Mouse (Mus musculus): Measurements from ENCODE around the gene Sgk2.
A peak's percentile ranks its signal among the peaks of the same experiment; 100 is the strongest.

The Sgk2 gene

DNA sequence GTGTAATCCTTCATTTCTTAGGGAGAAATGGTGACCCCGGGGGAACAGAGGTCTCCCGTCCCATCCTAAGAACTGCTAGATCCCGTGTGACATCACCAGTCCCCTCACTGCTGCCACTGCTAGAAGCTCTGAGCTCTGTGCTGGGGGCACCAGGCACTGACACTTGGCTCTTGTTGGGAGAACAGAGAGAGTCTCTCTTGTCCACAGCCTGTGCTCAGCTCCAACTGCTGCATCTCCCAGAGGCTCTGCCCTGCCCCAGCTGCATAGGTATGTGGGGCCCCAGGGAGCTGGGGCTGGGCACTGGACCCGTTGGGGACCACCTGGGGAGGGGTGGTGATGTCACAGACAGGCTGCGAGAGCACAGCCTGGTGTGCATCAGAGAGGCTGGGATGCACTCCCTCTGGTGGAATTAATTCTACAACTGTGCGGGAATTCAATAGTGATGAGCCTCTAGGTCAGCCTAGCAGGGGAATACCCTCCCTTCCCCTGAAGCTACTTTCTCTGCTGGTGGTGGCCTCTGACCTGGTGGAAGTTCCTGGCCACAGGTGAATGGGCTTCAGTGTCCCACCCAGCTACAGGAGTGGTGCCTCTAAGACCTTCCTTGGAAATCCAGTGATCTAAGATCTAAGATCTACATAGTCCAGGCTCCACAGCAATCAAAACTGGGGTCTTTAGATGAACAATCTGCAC, 4.4 kb downstream of the Sgk2 start:
- DNase-seq (ENCODE audit: low read depth, low spot score): no peak

GRCm38 (mm10) chr2:162992084-162992437, 4.9 kb downstream of the Sgk2 start:
- no peak for DNase-seq (ENCODE audit: low read depth, low spot score)

DNA sequence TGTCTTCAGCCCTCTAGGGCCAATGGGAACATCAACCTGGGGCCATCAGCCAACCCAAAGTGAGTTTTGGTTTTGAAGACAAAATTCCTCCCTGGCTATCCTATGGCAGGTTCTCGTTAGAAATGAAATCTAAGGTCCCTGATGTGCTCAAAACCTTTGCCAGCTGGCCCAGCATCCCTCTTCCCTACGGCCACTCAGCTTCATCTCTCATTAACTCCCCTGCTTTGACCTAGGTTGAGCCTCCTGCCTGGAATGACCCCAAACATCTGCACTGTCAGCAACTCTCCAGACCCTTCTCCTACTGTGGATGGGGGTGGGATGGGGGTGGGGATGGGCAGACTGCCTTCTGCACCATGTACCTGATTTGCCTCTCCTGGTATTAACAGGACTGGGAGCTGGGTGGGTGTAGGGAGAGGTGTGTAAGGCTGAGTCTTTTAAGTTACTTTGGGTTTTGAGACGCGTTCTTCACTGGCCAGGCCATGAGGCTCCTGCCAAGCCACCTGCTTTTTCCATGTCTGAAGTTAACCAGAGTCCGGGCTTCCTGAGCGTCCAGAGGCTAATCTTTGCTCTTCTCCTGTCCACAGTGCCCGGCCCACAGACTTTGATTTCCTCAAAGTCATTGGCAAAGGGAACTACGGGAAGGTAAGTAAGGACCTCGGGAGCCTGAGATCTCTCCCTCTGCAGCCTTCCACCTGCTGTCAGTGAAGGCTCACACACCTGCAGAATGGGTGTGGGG, 6.9 kb downstream of the Sgk2 start:
- no peak for DNase-seq (ENCODE audit: low read depth, low spot score)

GRCm38 (mm10) chr2:162998528-162999230, 11.5 kb downstream of the Sgk2 start:
- DNase-seq (ENCODE audit: low read depth, low spot score): peak; percentile 76

DNA sequence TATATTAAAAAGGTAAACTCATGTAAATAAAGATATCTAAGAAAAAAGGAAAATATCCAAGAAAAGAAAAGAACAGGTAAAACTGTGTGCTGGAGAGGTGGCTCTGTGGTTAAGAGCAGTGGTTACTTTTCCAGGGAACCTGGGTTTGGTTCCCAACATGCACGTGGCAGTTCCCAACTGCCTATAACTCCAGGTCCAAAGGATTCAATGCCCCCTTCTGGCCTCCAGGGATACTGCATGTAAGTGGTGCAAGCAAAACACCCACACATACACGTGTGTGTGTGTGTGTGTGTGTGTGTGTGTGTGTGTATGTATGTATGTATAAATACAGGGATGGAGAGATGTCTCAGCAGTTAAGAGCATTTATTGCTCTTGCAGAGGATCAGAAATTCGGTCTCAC, 12.6 kb downstream of the Sgk2 start:
- DNase-seq (ENCODE audit: low read depth, low spot score): peak; percentile 58

DNA sequence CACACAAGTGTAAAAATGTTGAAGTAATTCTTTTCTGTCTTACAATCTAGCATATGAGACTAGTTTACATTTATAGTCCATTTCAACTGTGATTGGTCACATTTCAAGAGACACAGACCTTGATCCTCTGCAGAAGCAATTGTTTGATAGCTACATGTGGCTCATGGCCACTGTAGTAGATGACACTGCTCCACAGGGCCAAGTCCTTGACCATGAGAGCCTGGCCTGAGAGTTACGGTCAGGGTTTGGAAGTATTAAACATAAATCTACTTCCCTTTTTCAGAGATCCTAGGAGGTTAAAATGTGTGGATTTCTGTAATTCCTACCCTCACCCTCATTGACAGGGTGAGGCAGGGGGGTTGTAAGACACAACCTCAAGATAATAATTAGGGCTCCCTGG, 13.9 kb downstream of the Sgk2 start:
- DNase-seq (ENCODE audit: low read depth, low spot score): no peak

DNA sequence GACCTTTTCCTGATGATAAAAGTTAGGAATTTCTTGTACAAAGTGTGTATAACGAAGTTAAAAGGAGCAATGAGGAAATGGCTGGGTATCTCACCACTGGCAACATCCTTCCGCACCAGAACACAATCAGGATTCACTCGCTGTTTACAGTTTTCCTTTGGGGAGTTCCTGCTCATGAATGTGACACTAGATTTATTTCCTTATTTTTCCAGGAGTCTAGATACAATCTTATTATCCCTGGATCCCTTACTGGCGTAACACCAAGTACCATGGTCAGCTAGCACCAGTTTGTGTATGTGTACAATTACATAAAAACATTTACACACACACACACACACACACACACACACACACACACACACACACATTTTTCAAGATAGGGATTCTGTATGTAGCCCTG, 20.2 kb downstream of the Sgk2 start:
- DNase-seq (ENCODE audit: low read depth, low spot score): no peak

GRCm38 (mm10) chr2:163016916-163017743, 30.0 kb downstream of the Sgk2 start, which contains the start of gene Ift52:
TSS of gene Ift52 (plus strand) at chr2:163017354.
- peak; percentile 94 for DNase-seq (ENCODE audit: low read depth, low spot score)

GRCm38 (mm10) chr2:163031289-163031688, 44.2 kb downstream of the Sgk2 start:
- no peak for DNase-seq (ENCODE audit: low read depth, low spot score)

- no peak for DNase-seq (ENCODE audit: low read depth, low spot score)
Observed at GRCm38 (mm10) chr2:163031757-163032156, 44.6 kb downstream of the Sgk2 start.

DNA sequence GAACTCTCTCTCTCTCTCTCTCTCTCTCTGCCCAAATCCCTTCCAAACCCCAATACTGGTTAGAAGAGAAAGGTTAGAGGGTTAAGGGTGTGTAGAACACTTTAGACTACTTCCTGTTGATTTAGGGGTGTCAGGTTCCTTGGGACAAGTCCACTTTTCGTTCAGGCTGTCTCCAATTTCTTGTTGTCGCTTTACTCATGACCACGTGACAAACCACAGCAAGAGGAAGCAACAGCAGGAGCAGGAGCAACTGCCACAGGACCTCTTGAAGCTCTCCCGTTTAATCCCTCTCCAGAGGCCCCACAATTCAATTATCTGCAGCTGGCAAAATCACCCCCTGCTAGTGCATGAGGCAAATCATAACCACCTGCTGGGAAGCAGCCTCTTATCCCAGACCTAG, 45.5 kb downstream of the Sgk2 start:
- DNase-seq (ENCODE audit: low read depth, low spot score): no peak

GRCm38 (mm10) chr2:163039940-163040339, 52.8 kb downstream of the Sgk2 start:
- DNase-seq (ENCODE audit: low read depth, low spot score): no peak

GRCm38 (mm10) chr2:163048125-163048524, 61.0 kb downstream of the Sgk2 start:
- peak; percentile 80 for DNase-seq (ENCODE audit: low read depth, low spot score)

GRCm38 (mm10) chr2:163049116-163049515, 62.0 kb downstream of the Sgk2 start:
- no peak for DNase-seq (ENCODE audit: low read depth, low spot score)

GRCm38 (mm10) chr2:163051691-163052090, 64.6 kb downstream of the Sgk2 start:
- no peak for DNase-seq (ENCODE audit: low read depth, low spot score)

DNA sequence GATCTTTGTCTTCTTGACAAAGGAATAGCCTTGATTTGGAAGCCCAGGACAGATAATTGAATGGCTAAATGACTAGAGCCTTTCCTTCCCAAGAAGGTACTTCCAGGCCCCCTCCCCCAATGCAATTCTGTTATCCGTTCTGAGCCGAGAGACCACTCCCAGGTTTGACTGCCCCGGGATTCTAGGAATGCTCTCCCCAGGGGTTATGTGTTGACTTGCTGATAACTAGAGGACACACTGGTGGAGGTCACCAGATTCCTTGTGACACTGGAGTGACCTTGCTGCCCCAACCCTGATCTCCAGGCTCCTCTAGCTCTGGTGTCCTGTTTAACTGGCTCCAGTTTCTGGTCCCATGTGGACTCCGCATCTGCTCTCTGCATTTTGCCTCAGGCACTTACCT, 65.0 kb downstream of the Sgk2 start:
- DNase-seq (ENCODE audit: low read depth, low spot score): no peak

DNA sequence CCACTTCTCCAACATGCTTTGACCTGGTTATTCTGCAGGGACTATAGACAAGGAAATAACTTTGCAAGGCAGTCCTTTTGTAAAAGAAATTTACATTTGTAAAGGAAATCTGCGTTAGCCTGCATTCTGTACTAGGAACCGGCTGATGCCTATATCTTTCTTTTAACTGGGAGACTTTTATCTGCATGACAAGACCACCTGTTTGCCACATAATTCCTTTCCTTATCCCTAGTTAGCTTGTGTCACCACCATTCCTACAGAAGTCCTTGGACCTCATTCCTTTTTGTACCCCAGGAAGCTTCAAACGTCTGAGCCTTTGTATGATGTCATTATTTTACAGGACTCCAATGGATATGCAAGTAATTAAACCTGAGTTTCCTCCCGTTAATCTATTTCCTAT, 65.7 kb downstream of the Sgk2 start:
- no peak for DNase-seq (ENCODE audit: low read depth, low spot score)

- DNase-seq (ENCODE audit: low read depth, low spot score): peak; percentile 95
Observed at GRCm38 (mm10) chr2:163054335-163054840, 67.3 kb downstream of the Sgk2 start, which contains the start of gene Mybl2. TSS of gene Mybl2 (plus strand) at chr2:163054687.

DNA sequence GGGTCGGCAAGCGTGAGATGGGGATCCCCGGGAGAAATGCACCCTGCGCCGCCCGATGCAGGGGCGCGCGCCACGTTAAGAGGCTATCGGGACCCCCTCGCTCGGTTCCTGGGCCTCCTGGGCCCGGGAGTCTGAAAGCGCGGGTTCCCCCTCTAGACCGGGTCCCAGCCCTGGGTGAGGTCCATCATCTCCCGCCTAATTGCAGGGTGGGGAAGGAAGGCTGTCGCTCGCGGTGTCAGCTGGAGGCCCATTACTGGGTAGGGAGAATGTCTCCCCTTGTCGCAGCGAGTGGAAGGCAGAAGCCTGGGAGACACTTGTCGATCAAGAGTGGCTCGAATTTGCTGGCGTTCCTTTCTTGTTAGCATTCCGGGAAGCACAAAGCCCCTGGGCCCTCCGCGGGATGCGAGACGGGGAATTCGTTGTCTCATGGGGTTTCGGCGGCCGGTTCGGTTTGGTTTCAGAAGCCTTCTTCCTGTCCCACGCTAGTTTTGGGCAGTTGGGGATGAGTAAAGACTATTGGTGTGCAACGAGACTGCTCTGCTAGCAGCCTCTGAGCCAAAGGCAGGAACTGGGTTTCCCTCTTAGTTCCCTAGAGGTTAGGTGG, 67.9 kb downstream of the Sgk2 start:
- DNase-seq (ENCODE audit: low read depth, low spot score): peak; percentile 19

GRCm38 (mm10) chr2:163055715-163056114, 68.6 kb downstream of the Sgk2 start:
- no peak for DNase-seq (ENCODE audit: low read depth, low spot score)

- no peak for DNase-seq (ENCODE audit: low read depth, low spot score)
Observed at GRCm38 (mm10) chr2:163056584-163056983, 69.5 kb downstream of the Sgk2 start.

All from CD4-positive, CD25-positive, alpha-beta regulatory T cell, adult 2 months (primary cell).